Mouse (Mus musculus): ENCODE data around the gene Eps8l2. TPM values are rescaled to one million over a fixed set of nuclear protein-coding genes. Genes with fewer than 3 reads are reported as not detected.
A peak's percentile ranks its signal among the peaks of the same experiment; 100 is the strongest.

Gene Eps8l2
- polyA plus RNA-seq, 1 experiment from 2014 or later: 1.4 TPM

- H3K4me2 ChIP-seq (replicated peaks): no peak overlapping the region
- no peak overlapping the region for H3K9ac ChIP-seq (replicated peaks)
- H3K9me3 ChIP-seq: no peaks in the 10 kb centered on the region
- no peak for ATAC-seq (ENCODE audit: low FRiP score, low read depth)
- no peak overlapping the region for H3K4me3 ChIP-seq
- no peak overlapping the region for H3K27ac ChIP-seq (replicated peaks)
- peaks cover 25% of the 10 kb centered on the region for H3K27me3 ChIP-seq
- peaks cover 41% of the 10 kb centered on the region for H3K36me3 ChIP-seq
- peaks cover 7% of the 10 kb centered on the region for H3K4me1 ChIP-seq
- WGBS: 71% methylated on average over 2 of the region's 2 CpGs
These were observed 3.6 kb upstream of the Eps8l2 start for GRCm38 (mm10) chr7:141335044-141335579.

- peaks cover 7% of the 10 kb centered on the region for H3K4me1 ChIP-seq
- H3K36me3 ChIP-seq: peaks cover 41% of the 10 kb centered on the region
- whole genome bisulfite sequencing: 99% methylated on average over 4 of the region's 4 CpGs
- H3K27me3 ChIP-seq: peaks cover 29% of the 10 kb centered on the region
- no peak overlapping the region for H3K27ac ChIP-seq (replicated peaks)
- no peak for ATAC-seq (ENCODE audit: low FRiP score, low read depth)
- H3K9ac ChIP-seq (replicated peaks): no peak overlapping the region
- no peaks in the 10 kb centered on the region for H3K9me3 ChIP-seq
- H3K4me2 ChIP-seq (replicated peaks): no peak overlapping the region
- no peak overlapping the region for H3K4me3 ChIP-seq
These were observed 3.0 kb upstream of the Eps8l2 start for GRCm38 (mm10) chr7:141335682-141336081.

- Histone ChIP-seq H3K27me3 (peaks cover 29% of the 10 kb centered on the region), H3K9me3 (no peaks in the 10 kb centered on the region), H3K36me3 (peaks cover 41% of the 10 kb centered on the region), H3K4me2 (replicated peaks) (no peak overlapping the region), H3K9ac (replicated peaks) (no peak overlapping the region), H3K4me1 (peaks cover 7% of the 10 kb centered on the region), H3K27ac (replicated peaks) (no peak overlapping the region), H3K4me3 (no peak overlapping the region)
- no peak for ATAC-seq (ENCODE audit: low FRiP score, low read depth)
- WGBS: 85% methylated on average over 3 of the region's 3 CpGs
These were observed 2.4 kb upstream of the Eps8l2 start for GRCm38 (mm10) chr7:141336296-141336695.

- no peaks in the 10 kb centered on the region for H3K9me3 ChIP-seq
- H3K27ac ChIP-seq (replicated peaks): no peak overlapping the region
- 77% methylated on average over 3 of the region's 3 CpGs for WGBS
- peaks cover 7% of the 10 kb centered on the region for H3K4me1 ChIP-seq
- H3K9ac ChIP-seq (replicated peaks): no peak overlapping the region
- H3K4me3 ChIP-seq: no peak overlapping the region
- no peak overlapping the region for H3K4me2 ChIP-seq (replicated peaks)
- peaks cover 34% of the 10 kb centered on the region for H3K27me3 ChIP-seq
- peaks cover 31% of the 10 kb centered on the region for H3K36me3 ChIP-seq
- ATAC-seq (ENCODE audit: low FRiP score, low read depth): no peak
These were observed 814 bp upstream of the Eps8l2 start for GRCm38 (mm10) chr7:141337716-141338416.

- Histone ChIP-seq H3K4me3 (no peak overlapping the region), H3K36me3 (peaks cover 17% of the 10 kb centered on the region; the same call in 1 of the 2 replicates), H3K4me1 (peaks cover 7% of the 10 kb centered on the region), H3K9me3 (no peaks in the 10 kb centered on the region), H3K4me2 (replicated peaks) (peak overlapping the region; percentile 40), H3K9ac (replicated peaks) (no peak overlapping the region), H3K27ac (replicated peaks) (no peak overlapping the region), H3K27me3 (peaks cover 34% of the 10 kb centered on the region)
- 41% methylated on average over 20 of the region's 20 CpGs for WGBS
- ATAC-seq (ENCODE audit: low FRiP score, low read depth): no peak
These were observed 688 bp downstream of the Eps8l2 start for GRCm38 (mm10) chr7:141339215-141339920.

GRCm38 (mm10) chr7:141340023-141340422 is 1.3 kb downstream of the Eps8l2 start:
- Histone ChIP-seq H3K4me3 (no peak overlapping the region), H3K4me2 (replicated peaks) (no peak overlapping the region), H3K36me3 (peaks cover 10% of the 10 kb centered on the region; the same call in 1 of the 2 replicates), H3K27me3 (peaks cover 34% of the 10 kb centered on the region), H3K9ac (replicated peaks) (no peak overlapping the region), H3K4me1 (peaks cover 7% of the 10 kb centered on the region), H3K27ac (replicated peaks) (no peak overlapping the region), H3K9me3 (no peaks in the 10 kb centered on the region)
- no peak for ATAC-seq (ENCODE audit: low FRiP score, low read depth)
- 89% methylated on average over 7 of the region's 7 CpGs for WGBS

GRCm38 (mm10) chr7:141340476-141340875 is 1.8 kb downstream of the Eps8l2 start:
- Histone ChIP-seq H3K9ac (replicated peaks) (no peak overlapping the region), H3K4me1 (peaks cover 7% of the 10 kb centered on the region), H3K27me3 (peaks cover 34% of the 10 kb centered on the region), H3K9me3 (no peaks in the 10 kb centered on the region), H3K36me3 (peaks cover 8% of the 10 kb centered on the region; the same call in 1 of the 2 replicates), H3K4me3 (no peak overlapping the region), H3K4me2 (replicated peaks) (no peak overlapping the region), H3K27ac (replicated peaks) (no peak overlapping the region)
- no peak for ATAC-seq (ENCODE audit: low FRiP score, low read depth)
- WGBS: 81% methylated on average over 6 of the region's 6 CpGs

- Histone ChIP-seq H3K27me3 (peaks cover 34% of the 10 kb centered on the region), H3K9me3 (no peaks in the 10 kb centered on the region), H3K36me3 (no peaks in the 10 kb centered on the region), H3K4me1 (peaks cover 7% of the 10 kb centered on the region), H3K4me2 (replicated peaks) (no peak overlapping the region), H3K27ac (replicated peaks) (no peak overlapping the region), H3K4me3 (no peak overlapping the region), H3K9ac (replicated peaks) (no peak overlapping the region)
- WGBS: 81% methylated on average over 10 of the region's 10 CpGs
- no peak for ATAC-seq (ENCODE audit: low FRiP score, low read depth)
These were observed 3.1 kb downstream of the Eps8l2 start for GRCm38 (mm10) chr7:141341689-141342226.

GRCm38 (mm10) chr7:141343230-141343629 is 4.5 kb downstream of the Eps8l2 start:
- H3K4me1 ChIP-seq: peaks cover 7% of the 10 kb centered on the region
- no peak for ATAC-seq (ENCODE audit: low FRiP score, low read depth)
- no peaks in the 10 kb centered on the region for H3K9me3 ChIP-seq
- H3K27ac ChIP-seq (replicated peaks): no peak overlapping the region
- H3K4me3 ChIP-seq: no peak overlapping the region
- H3K9ac ChIP-seq (replicated peaks): no peak overlapping the region
- H3K4me2 ChIP-seq (replicated peaks): no peak overlapping the region
- H3K36me3 ChIP-seq: no peaks in the 10 kb centered on the region
- H3K27me3 ChIP-seq: peaks cover 27% of the 10 kb centered on the region
- WGBS: 85% methylated on average over 2 of the region's 2 CpGs

- no peak overlapping the region for H3K4me2 ChIP-seq (replicated peaks)
- H3K27ac ChIP-seq (replicated peaks): no peak overlapping the region
- peaks cover 2% of the 10 kb centered on the region for H3K4me1 ChIP-seq
- peaks cover 23% of the 10 kb centered on the region for H3K27me3 ChIP-seq
- 74% methylated on average over 7 of the region's 7 CpGs for WGBS
- no peaks in the 10 kb centered on the region for H3K9me3 ChIP-seq
- H3K4me3 ChIP-seq: no peak overlapping the region
- no peaks in the 10 kb centered on the region for H3K36me3 ChIP-seq
- ATAC-seq (ENCODE audit: low FRiP score, low read depth): no peak
- H3K9ac ChIP-seq (replicated peaks): no peak overlapping the region
These were observed 5.0 kb downstream of the Eps8l2 start for GRCm38 (mm10) chr7:141343696-141344095.

GRCm38 (mm10) chr7:141344787-141345186 is 6.1 kb downstream of the Eps8l2 start:
- Histone ChIP-seq H3K4me1 (no peaks in the 10 kb centered on the region), H3K4me2 (replicated peaks) (no peak overlapping the region), H3K9ac (replicated peaks) (no peak overlapping the region), H3K9me3 (no peaks in the 10 kb centered on the region), H3K27ac (replicated peaks) (no peak overlapping the region), H3K27me3 (peaks cover 12% of the 10 kb centered on the region; the same call in 1 of the 2 replicates), H3K4me3 (no peak overlapping the region), H3K36me3 (no peaks in the 10 kb centered on the region)
- no peak for ATAC-seq (ENCODE audit: low FRiP score, low read depth)
- 95% methylated on average over 5 of the region's 5 CpGs for WGBS

- no peaks in the 10 kb centered on the region for H3K27me3 ChIP-seq
- ATAC-seq (ENCODE audit: low FRiP score, low read depth): no peak
- H3K4me1 ChIP-seq: 0 out of 2 replicates have a peak, but pooled peaks cover 2% of the 10 kb centered on the region
- no peak overlapping the region for H3K4me3 ChIP-seq
- no peak overlapping the region for H3K27ac ChIP-seq (replicated peaks)
- no peaks in the 10 kb centered on the region for H3K36me3 ChIP-seq
- no peak overlapping the region for H3K4me2 ChIP-seq (replicated peaks)
- no peaks in the 10 kb centered on the region for H3K9me3 ChIP-seq
- no peak overlapping the region for H3K9ac ChIP-seq (replicated peaks)
- whole genome bisulfite sequencing: 79% methylated on average over 6 of the region's 6 CpGs
These were observed 12.4 kb downstream of the Eps8l2 start for GRCm38 (mm10) chr7:141351061-141351460.

Data from midbrain, embryonic 12.5 days (tissue).